Mouse (Mus musculus): Measurements from ENCODE around the gene Vmn1r34. TPM values are rescaled to one million over a fixed set of nuclear protein-coding genes. Genes with fewer than 3 reads are reported as not detected.

Vmn1r34 gene
- total RNA-seq (2023): not detected in 2 replicates

DNA sequence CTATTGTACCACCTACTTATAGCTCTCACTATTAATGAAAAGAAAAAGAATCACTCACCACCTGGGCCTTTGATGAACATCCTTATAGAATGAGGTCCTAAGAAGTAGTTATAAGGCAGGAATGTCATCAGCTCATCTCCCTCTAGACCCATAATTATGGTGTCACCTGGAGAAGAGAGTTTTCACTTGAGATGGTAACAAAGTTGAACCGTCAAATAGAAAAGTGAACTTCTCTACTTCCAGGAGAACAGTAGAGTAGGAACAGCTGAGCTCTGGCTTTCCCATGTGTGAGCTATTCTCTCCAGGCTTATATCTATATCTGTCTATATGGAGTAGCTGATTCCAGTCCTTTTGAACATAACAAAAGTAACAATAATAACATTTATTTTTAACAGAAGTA lies at the start of gene Vmn1r34:
Gene Vmn1r34 (minus strand): TSS at position 101 of the 400 bp plus-strand sequence.

DNA sequence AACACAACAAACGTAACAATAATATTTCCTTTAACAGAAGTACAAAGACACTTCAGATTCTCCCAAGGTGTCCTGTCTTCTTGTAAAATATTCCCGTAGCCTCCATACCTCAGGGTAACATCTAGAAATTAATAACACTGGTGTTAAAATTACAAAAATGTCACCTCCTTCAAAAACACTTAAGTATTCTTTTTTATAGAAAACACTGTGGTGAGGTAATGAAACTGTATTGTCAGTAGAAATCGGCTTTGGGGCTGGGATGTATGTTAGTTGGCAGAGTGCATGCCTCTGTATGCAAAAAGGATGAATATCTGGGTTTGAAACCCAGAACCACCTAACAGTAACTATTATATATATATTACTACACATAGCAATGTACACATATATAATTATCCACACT lies 42.1 kb upstream of the Vmn1r34 start, which contains the start of gene Vmn1r35:
Gene Vmn1r35 (minus strand): TSS at position 101 of the 400 bp plus-strand sequence.

DNA sequence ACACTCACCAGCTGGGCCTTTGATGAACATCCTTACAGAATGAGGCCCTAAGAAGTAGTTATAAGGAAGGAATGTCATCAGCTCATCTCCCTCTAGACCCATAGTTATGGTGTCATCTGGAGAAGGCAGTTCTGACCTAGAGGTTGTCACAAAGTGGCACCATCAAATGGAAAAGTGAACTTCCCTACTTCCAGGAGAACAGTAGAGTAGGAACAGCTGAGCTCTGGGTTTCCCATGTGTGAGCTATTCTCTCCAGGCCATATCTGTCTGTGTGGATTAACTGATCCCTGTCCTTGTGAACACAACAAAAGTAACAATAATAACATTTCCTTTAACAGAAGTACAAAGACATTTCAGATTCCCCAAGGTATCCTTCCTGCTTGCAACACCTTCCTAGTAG lies 25.5 kb downstream of the Vmn1r34 start, which contains the start of gene Vmn1r33:
Gene Vmn1r33 (minus strand): TSS at position 101 of the 400 bp plus-strand sequence.

Other genes starting within 250 kb of the Vmn1r34 start
- gene Mad2l1, start 108.5 kb downstream of the Vmn1r34 start, total RNA-seq (2023): 27.4 and 32.4 TPM in 2 replicates
- gene Vmn1r32, start 83.8 kb downstream of the Vmn1r34 start, total RNA-seq (2023): not detected in 2 replicates
- gene Vmn1r33, start 25.6 kb downstream of the Vmn1r34 start, total RNA-seq (2023): not detected in 2 replicates
- gene Vmn1r35, start 42.0 kb upstream of the Vmn1r34 start, total RNA-seq (2023): not detected in 2 replicates
- not detected in 2 replicates for gene Vmn1r36, start 75.3 kb upstream of the Vmn1r34 start, total RNA-seq (2023)
- not detected in 2 replicates for gene Vmn1r37, start 85.5 kb upstream of the Vmn1r34 start, total RNA-seq (2023)
- not detected in 2 replicates for gene Vmn1r38, start 138.7 kb upstream of the Vmn1r34 start, total RNA-seq (2023)
- gene Vmn1r39, start 166.7 kb upstream of the Vmn1r34 start, total RNA-seq (2023): not detected in 2 replicates